Mouse (Mus musculus): ENCODE data around the gene Ppef1.

DNA sequence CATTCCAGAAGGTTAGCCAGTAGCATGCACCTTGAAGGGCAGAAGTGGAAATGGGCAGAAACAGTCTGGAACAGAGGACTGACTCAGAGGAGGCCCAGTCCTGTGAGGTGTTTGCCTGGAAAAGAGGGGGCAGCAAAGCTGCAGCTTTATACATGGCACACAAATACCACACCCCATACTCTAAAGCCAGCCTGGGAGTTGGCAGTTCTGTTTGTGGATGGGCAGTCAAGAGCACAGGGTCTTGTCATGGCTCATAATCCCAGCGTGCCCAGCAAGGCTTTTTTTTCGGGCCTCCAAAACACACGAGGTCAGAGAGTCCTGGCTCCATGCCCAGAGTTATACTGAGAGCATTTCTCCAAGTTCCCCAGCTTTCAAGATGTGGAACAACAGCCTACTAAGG lies 134.5 kb downstream of the Ppef1 start:
- TF ChIP-seq TAL1 (conservative IDR thresholded peaks at IDR 0.05; ENCODE audit: low read depth, low read length): no peak
- TF ChIP-seq CTCF (IDR thresholded peaks at IDR 0.05; ENCODE audit: low read depth, low read length): no peak
- no peak for TF ChIP-seq POLR2AphosphoS5 (IDR thresholded peaks at IDR 0.05; ENCODE audit: insufficient replicate concordance, low read depth, low read length)
- no peak for TF ChIP-seq GATA1 (IDR thresholded peaks at IDR 0.05; ENCODE audit: borderline replicate concordance, low read length)
